Mouse (Mus musculus) megakaryocyte, adult 5-6 weeks (primary cell): ENCODE data around the gene Gm28230. TPM values are rescaled to one million over a fixed set of nuclear protein-coding genes. Genes with fewer than 3 reads are reported as not detected.
A peak's percentile ranks its signal among the peaks of the same experiment; 100 is the strongest.

Experiments used
- ATAC-seq: 2 replicates; pipeline ENCODE4 v1.8.0; 2016; ENCODE audit warnings: mild to moderate bottlenecking, inconsistent platforms; ENCODE audit not compliant: poor library complexity, severe bottlenecking
- total RNA-seq, 2 experiments: library from RNA; stranded (forward) in 1 of 2; stranded (reverse) in 1 of 2; fragments of 153-499, 151-499 nt in 1 of 2; fragments of 221-1000, 200-1000 nt in 1 of 2; gene quantifications; 2 replicates each; pipeline versions ENCODE4 v1.2.3 to v1.2.4; 2015 to 2017

The Gm28230 gene
- total RNA-seq, 2 experiments from 2014 or later = not detected

GRCm38 (mm10) chr2:74703720-74704392, 22.7 kb upstream of the Gm28230 start:
- no peak for ATAC-seq

DNA sequence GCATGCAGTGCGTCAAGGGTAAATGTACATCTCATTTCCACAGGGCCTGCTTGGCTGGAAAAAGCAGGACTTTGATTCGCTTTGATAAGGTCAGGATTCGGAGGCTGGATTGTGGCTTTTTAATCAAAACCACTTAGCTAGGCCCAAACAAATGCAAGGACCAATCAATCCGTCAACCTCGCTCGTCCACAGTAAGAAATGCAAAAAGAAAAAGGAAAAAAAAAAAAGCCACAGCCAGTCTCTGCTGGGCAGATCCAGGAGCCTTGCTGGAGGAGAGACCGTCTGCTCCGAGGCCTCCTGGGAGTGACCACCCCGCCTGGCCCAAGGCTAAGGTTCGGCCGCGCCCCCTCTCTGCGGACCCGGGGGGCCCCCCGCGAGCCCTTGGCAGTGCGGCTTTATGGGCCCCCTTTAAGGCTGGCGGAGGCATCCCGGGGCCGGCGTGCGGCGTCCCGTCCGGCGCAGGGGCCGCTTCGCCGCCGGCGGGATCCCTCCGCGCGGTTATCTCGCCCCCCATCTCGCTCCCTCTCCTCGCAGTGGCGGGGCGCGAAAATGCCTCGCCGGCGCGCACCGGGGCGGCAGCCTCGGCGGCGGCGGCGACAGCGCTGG, 22.0 kb upstream of the Gm28230 start, which contains the start of gene Hoxd8:
Gene Hoxd8 (plus strand): TSS at position 223 of the 606 bp plus-strand sequence.
- no peak for ATAC-seq

GRCm38 (mm10) chr2:74704999-74705466, 21.5 kb upstream of the Gm28230 start:
- ATAC-seq = no peak

DNA sequence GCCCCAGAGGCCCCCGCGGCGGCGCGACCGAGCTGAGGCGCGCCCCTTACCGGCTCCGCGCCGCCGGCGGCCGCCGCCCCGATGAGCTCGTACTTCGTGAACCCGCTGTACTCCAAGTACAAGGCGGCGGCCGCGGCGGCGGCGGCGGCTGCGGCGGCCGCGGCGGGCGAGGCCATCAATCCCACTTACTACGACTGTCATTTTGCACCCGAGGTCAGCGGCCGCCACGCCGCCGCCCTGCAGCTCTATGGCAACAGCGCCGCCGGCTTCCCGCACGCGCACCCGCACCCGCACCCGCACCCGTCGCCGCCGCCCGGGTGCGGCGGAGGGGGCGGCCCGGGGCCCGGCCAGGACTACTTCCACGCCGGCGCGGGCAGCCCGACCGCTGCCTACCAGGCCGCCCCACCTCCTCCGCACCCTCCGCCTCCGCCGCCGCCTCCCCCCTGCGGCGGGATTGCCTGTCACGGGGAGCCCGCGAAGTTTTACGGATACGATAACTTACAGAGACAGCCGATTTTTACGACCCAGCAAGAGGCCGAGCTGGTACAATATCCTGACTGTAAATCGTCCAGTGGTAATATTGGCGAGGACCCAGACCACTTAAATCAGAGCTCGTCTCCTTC, 20.9 kb upstream of the Gm28230 start:
- no peak for ATAC-seq

DNA sequence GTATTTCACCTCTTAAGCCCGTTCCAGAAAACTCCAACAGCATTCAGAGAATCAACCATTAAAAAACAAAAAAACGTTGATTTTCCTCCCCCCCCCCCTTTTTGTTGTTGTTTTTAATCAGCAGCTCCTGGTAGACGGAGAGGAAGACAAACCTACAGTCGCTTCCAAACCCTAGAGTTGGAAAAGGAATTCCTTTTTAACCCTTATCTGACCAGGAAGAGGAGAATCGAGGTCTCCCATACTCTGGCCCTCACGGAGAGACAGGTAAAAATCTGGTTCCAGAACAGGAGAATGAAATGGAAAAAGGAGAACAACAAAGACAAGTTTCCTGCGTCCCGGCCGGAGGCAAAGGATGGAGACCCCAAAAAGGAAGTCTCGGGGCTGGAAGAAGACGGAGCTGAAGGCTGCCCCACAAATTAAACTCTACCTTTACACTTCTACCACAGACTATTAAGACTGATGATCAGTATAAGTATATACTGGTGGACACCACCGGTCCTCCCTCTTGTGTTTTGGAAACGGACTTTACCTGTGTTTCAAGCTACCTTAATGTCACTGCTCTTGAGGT, 20.1 kb upstream of the Gm28230 start:
- no peak for ATAC-seq

- no peak for ATAC-seq
These were observed 18.9 kb upstream of the Gm28230 start for GRCm38 (mm10) chr2:74707599-74707998.

DNA sequence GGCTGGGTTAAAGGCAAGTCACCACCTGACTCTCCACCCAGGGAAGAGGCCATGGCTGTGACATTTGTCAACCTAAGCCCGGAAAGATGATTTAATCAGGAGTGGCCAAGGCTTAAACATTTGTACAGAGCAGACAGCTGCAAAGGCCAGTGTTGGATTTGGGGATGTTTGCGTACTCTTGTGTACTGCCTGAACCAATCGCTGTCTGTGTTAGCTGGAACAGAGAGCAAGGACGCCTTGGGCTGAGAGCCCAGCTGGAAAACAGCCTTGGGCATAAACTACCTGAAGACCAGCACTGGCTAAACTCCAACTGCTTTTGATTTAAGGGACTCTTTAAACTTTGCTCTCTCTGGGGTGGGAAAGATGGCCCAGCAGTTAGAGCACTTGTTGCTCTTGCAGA, 17.9 kb upstream of the Gm28230 start:
- no peak for ATAC-seq

- no peak for ATAC-seq
These were observed 16.8 kb upstream of the Gm28230 start for GRCm38 (mm10) chr2:74709465-74710419.

- ATAC-seq = no peak
These were observed 15.5 kb upstream of the Gm28230 start for GRCm38 (mm10) chr2:74710929-74711543.

GRCm38 (mm10) chr2:74711721-74712621, 14.6 kb upstream of the Gm28230 start, which contains the start of the genes Hoxd3 and Hoxd4:
Gene Hoxd3 (plus strand): TSS chr2:74711927.
Gene Hoxd4 (plus strand): TSS chr2:74711929.
- ATAC-seq = no peak

DNA sequence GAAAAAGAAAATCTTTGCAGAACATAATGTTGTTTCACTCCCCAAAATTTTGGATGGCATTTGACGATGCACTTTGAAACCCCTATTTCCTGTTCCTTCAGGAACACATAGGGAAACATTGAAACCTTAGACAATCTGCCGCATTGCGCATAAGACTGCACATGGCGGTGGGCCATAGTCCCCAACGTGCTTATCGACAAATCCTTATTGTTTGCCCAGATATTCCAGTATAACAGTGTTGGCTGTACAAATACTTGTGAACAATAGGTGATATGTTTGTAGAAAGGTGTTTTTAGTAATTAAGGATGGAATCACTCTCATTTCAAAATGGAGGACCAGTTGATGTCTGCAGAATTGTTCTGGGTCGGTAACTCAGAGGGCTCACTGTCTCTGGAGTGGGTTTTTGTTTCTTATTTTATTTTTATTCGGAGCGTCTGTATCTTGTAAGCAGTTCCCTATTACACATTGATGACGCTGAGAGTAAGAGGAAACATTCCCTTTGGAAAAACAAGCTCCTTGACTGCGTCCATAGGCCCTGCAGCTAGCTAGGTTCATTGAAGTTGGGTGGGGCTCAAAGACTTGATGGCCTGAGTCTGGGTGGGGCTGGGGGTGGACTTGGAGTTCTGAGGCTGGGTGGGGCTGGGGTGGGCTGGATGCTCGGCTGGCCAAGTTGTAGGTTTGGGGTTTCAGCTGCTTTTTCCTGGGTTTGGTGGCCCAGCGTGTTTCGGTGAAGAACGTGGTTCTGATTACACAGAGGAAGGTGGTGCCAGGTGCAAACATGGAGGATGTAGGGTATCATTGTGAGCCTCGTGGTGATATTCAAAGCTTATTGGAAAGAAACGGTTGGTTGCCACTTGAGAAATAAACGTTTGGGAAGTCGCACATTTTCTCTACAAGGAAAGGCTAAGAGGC, 13.0 kb upstream of the Gm28230 start:
- ATAC-seq = no peak

- no peak for ATAC-seq
These were observed 12.3 kb upstream of the Gm28230 start for GRCm38 (mm10) chr2:74714156-74714789.

GRCm38 (mm10) chr2:74714881-74715280, 11.6 kb upstream of the Gm28230 start:
- no peak for ATAC-seq

- peak; percentile 49; the same call in 1 of the 2 replicates for ATAC-seq
These were observed 10.9 kb upstream of the Gm28230 start for GRCm38 (mm10) chr2:74715504-74716241.

- ATAC-seq = no peak
These were observed 6.1 kb upstream of the Gm28230 start for GRCm38 (mm10) chr2:74720384-74720783.

GRCm38 (mm10) chr2:74720955-74721491, 5.5 kb upstream of the Gm28230 start:
- ATAC-seq = no peak
